Mouse (Mus musculus): ENCODE measurements around the gene Zfp750. TPM values are rescaled to one million over a fixed set of nuclear protein-coding genes. Genes with fewer than 3 reads are reported as not detected.

Zfp750 gene
- total and polyA plus RNA-seq, 2 experiments from 2014 or later = 0.10 to 1.5 TPM

DNA sequence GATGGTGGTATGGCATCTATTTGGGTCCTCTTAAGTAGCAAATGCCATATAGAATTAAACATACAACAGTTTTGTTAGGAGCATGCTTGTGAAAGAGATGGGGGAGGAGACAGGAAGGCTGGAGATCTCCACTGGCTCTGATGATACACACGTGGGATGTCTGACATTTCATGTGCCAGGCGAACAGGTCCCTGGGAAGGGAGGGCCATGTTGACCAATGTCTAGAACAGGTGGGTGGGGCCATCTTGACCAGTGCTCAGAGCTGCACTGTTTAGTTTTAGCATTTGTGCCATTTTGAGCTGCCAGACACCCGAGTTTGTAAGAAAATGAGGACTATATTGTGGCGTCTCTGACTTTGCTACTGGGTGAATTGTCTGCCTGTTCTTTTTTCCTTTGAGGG, 10.7 kb downstream of the Zfp750 start:
- no peak overlapping the region for H3K27ac ChIP-seq (ENCODE audit: low read depth)
- no peak overlapping the region for H3K4me3 ChIP-seq (ENCODE audit: low read depth, low read length)
- peaks cover 24% of the 10 kb centered on the region; the same call in 1 of the 2 replicates for H3K36me3 ChIP-seq (replicated peaks; ENCODE audit: control insufficient read depth, insufficient read depth, low read length)
- H3K9me3 ChIP-seq (replicated peaks; ENCODE audit: control insufficient read depth, low read length) = no peaks in the 10 kb centered on the region
- no peak for DNase-seq (ENCODE audit: low spot score)
- H3K4me2 ChIP-seq (ENCODE audit: low read depth, low read length) = no peak overlapping the region
- no peak overlapping the region for H3K9ac ChIP-seq (replicated peaks; ENCODE audit: low read depth, low read length)
- H3K27me3 ChIP-seq (ENCODE audit: control insufficient read depth, insufficient read depth, low read length) = no peaks in the 10 kb centered on the region
- no peaks in the 10 kb centered on the region for H3K4me1 ChIP-seq (ENCODE audit: control insufficient read depth, insufficient read depth)
- 72% methylated on average over 4 of the region's 4 CpGs for WGBS
- ATAC-seq (ENCODE audit: insufficient read depth, low read depth) = no peak
- TF ChIP-seq CTCF (IDR thresholded peaks at IDR 0.05; ENCODE audit: low read depth) (no peak), EP300 (IDR thresholded peaks at IDR 0.05; ENCODE audit: low read depth) (no peak)

DNA sequence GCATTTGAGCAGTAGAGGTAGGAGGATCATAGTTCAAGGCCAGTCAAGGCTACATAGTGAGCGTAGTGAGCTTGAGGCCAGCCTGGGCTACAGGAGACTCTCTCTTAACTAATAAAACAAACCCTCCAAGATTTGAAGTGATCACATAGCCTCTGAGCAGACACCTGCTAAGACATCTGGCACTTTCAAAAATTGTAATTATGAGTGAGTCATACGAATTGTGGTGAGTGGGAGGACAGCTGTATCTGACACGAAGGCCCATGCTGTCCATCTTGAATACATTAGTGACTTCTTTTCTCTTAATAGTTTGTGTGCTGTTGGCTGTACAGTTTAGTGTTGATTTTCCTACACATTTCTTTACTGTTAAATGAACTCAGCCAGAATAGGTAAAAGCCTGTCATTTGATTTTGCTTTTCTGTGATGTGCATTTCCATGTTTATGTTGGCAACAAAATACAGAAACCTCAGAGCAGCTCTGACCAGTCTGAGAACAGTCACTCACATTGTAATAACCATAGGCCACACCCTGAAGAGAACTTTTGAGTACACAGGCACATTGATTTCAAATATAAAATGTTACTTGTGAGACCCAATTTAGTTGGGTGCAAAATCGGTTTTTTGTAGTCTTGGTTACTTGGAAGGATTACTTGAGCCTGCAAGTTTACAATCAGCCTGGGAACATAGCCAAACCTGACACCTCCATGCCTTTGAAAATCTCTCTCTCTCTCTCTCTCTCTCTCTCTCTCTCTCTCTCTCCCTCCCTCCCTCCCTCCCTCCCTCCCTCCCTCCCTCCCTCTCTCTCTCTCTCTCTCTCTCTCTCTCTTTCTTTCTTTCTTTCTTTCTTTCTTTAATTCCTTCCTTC, 16.9 kb downstream of the Zfp750 start:
- Histone ChIP-seq H3K4me2 (ENCODE audit: low read depth, low read length) (no peak overlapping the region), H3K4me1 (ENCODE audit: control insufficient read depth, insufficient read depth) (no peaks in the 10 kb centered on the region), H3K36me3 (replicated peaks; ENCODE audit: control insufficient read depth, insufficient read depth, low read length) (peaks cover 26% of the 10 kb centered on the region), H3K9ac (replicated peaks; ENCODE audit: low read depth, low read length) (no peak overlapping the region), H3K27ac (ENCODE audit: low read depth) (no peak overlapping the region), H3K4me3 (ENCODE audit: low read depth, low read length) (no peak overlapping the region), H3K9me3 (replicated peaks; ENCODE audit: control insufficient read depth, low read length) (no peaks in the 10 kb centered on the region), H3K27me3 (ENCODE audit: control insufficient read depth, insufficient read depth, low read length) (no peaks in the 10 kb centered on the region)
- 65% methylated on average over 4 of the region's 4 CpGs for WGBS
- ATAC-seq (ENCODE audit: insufficient read depth, low read depth) (no peak), DNase-seq (ENCODE audit: low spot score) (no peak)
- no peak for TF ChIP-seq CTCF (IDR thresholded peaks at IDR 0.05; ENCODE audit: low read depth)
- no peak for TF ChIP-seq EP300 (IDR thresholded peaks at IDR 0.05; ENCODE audit: low read depth)

DNA sequence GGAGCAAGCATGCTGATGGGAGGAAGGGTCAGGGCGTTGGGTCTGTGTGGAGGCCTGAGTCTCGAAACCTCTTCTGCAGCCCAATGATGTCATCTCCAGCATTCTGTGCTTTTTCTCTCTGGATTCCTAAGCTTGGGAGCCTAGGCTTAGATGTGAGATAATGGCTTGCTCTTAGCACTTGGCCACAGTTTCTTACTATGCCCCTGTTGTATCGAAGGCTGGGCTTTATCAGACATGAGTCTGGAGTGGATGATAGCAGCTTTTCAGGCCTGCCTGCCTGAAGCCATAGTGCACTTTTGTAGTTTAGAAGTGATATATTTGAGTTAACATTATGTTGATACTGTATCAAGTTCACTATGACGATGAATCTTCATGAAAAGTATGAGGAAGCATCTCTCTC, 17.6 kb downstream of the Zfp750 start:
- Histone ChIP-seq H3K27me3 (ENCODE audit: control insufficient read depth, insufficient read depth, low read length) (no peaks in the 10 kb centered on the region), H3K4me3 (ENCODE audit: low read depth, low read length) (no peak overlapping the region), H3K9me3 (replicated peaks; ENCODE audit: control insufficient read depth, low read length) (no peaks in the 10 kb centered on the region), H3K36me3 (replicated peaks; ENCODE audit: control insufficient read depth, insufficient read depth, low read length) (peaks cover 26% of the 10 kb centered on the region), H3K4me2 (ENCODE audit: low read depth, low read length) (no peak overlapping the region), H3K27ac (ENCODE audit: low read depth) (no peak overlapping the region), H3K4me1 (ENCODE audit: control insufficient read depth, insufficient read depth) (no peaks in the 10 kb centered on the region), H3K9ac (replicated peaks; ENCODE audit: low read depth, low read length) (no peak overlapping the region)
- TF ChIP-seq CTCF (IDR thresholded peaks at IDR 0.05; ENCODE audit: low read depth) = no peak
- TF ChIP-seq EP300 (IDR thresholded peaks at IDR 0.05; ENCODE audit: low read depth) = no peak
- no peak for ATAC-seq (ENCODE audit: insufficient read depth, low read depth)
- WGBS = 60% methylated on average over 4 of the region's 4 CpGs
- DNase-seq (ENCODE audit: low spot score) = no peak

DNA sequence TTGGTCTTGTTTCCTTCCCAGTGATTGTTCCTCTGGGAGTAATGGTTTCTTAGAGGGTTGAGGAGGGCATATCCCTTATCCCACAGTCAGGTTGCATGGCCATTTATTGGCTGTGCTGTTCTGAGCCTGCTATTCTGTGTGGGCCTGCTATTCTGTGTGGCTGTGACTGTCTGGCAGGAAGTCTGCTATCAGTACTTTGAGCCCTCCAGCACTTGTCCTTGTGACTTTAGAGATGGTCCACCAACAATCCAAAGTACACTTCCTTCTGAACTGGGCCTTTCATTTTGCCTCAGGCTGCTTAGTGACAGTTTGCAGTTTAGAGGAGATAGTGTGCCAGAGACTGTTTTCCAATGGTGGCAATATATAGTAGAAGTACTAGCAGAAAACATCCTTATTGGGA, 18.5 kb downstream of the Zfp750 start:
- ATAC-seq (ENCODE audit: insufficient read depth, low read depth) (no peak), DNase-seq (ENCODE audit: low spot score) (no peak)
- H3K4me3 ChIP-seq (ENCODE audit: low read depth, low read length) = no peak overlapping the region
- no peak overlapping the region for H3K4me2 ChIP-seq (ENCODE audit: low read depth, low read length)
- no peak overlapping the region for H3K27ac ChIP-seq (ENCODE audit: low read depth)
- no peaks in the 10 kb centered on the region for H3K9me3 ChIP-seq (replicated peaks; ENCODE audit: control insufficient read depth, low read length)
- no peak for TF ChIP-seq CTCF (IDR thresholded peaks at IDR 0.05; ENCODE audit: low read depth)
- TF ChIP-seq EP300 (IDR thresholded peaks at IDR 0.05; ENCODE audit: low read depth) = no peak
- no peaks in the 10 kb centered on the region for H3K27me3 ChIP-seq (ENCODE audit: control insufficient read depth, insufficient read depth, low read length)
- H3K9ac ChIP-seq (replicated peaks; ENCODE audit: low read depth, low read length) = no peak overlapping the region
- peaks cover 25% of the 10 kb centered on the region for H3K36me3 ChIP-seq (replicated peaks; ENCODE audit: control insufficient read depth, insufficient read depth, low read length)
- H3K4me1 ChIP-seq (ENCODE audit: control insufficient read depth, insufficient read depth) = no peaks in the 10 kb centered on the region

DNA sequence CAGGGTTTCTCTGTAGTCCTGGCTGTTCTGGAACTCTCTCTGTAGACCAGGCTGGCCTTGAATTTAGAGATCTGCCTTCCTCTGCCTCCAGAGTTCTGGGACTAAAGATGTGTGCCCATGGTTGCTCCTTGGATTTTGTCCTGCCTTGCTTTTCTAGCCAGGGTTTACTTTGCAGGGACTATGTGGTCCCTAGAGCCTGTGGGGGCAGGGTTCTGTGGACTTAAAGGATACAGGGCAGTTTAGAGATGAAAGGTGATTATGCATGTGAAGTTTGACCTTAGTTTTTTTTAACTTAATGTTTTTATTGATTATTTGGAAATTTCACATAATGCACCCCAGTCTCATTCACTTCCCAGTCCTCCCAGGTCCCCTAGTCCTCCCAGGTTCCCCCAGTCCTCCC, 28.5 kb downstream of the Zfp750 start:
- no peak for TF ChIP-seq CTCF (IDR thresholded peaks at IDR 0.05; ENCODE audit: low read depth)
- no peak for TF ChIP-seq EP300 (IDR thresholded peaks at IDR 0.05; ENCODE audit: low read depth)
- Histone ChIP-seq H3K36me3 (replicated peaks; ENCODE audit: control insufficient read depth, insufficient read depth, low read length) (0 out of 2 replicates have a peak, but pooled peaks cover 17% of the 10 kb centered on the region), H3K4me3 (ENCODE audit: low read depth, low read length) (no peak overlapping the region), H3K9ac (replicated peaks; ENCODE audit: low read depth, low read length) (no peak overlapping the region), H3K9me3 (replicated peaks; ENCODE audit: control insufficient read depth, low read length) (no peaks in the 10 kb centered on the region), H3K27ac (ENCODE audit: low read depth) (no peak overlapping the region), H3K27me3 (ENCODE audit: control insufficient read depth, insufficient read depth, low read length) (no peaks in the 10 kb centered on the region), H3K4me1 (ENCODE audit: control insufficient read depth, insufficient read depth) (no peaks in the 10 kb centered on the region), H3K4me2 (ENCODE audit: low read depth, low read length) (no peak overlapping the region)
- no peak for ATAC-seq (ENCODE audit: insufficient read depth, low read depth)
- no peak for DNase-seq (ENCODE audit: low spot score)

DNA sequence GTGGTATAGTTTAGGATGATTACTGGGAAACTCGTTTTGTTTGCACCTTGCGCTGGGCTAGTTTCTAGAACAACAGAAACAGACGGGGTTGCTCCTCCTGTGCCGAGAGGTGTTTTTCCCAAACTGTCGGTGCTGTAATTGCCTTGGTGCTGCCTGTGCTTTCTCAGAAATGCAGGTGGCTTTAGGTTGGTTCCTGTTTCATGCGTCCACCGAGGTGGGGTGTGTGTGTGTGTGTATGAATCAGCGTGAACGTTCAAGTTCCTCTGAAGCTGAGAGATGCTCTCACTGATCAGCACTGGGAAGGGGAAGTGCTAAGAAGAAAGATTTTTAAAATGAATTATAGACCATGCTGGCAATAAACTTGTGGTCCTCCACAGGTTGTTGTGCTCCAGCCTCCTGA, 33.3 kb downstream of the Zfp750 start:
- TF ChIP-seq EP300 (IDR thresholded peaks at IDR 0.05; ENCODE audit: low read depth) (no peak), CTCF (IDR thresholded peaks at IDR 0.05; ENCODE audit: low read depth) (no peak)
- 84% methylated on average over 9 of the region's 9 CpGs for WGBS
- no peaks in the 10 kb centered on the region for H3K27me3 ChIP-seq (ENCODE audit: control insufficient read depth, insufficient read depth, low read length)
- H3K36me3 ChIP-seq (replicated peaks; ENCODE audit: control insufficient read depth, insufficient read depth, low read length) = 0 out of 2 replicates have a peak, but pooled peaks cover 3% of the 10 kb centered on the region
- H3K4me1 ChIP-seq (ENCODE audit: control insufficient read depth, insufficient read depth) = no peaks in the 10 kb centered on the region
- DNase-seq (ENCODE audit: low spot score) = no peak
- H3K4me3 ChIP-seq (ENCODE audit: low read depth, low read length) = no peak overlapping the region
- H3K4me2 ChIP-seq (ENCODE audit: low read depth, low read length) = no peak overlapping the region
- no peaks in the 10 kb centered on the region for H3K9me3 ChIP-seq (replicated peaks; ENCODE audit: control insufficient read depth, low read length)
- no peak for ATAC-seq (ENCODE audit: insufficient read depth, low read depth)
- no peak overlapping the region for H3K27ac ChIP-seq (ENCODE audit: low read depth)
- no peak overlapping the region for H3K9ac ChIP-seq (replicated peaks; ENCODE audit: low read depth, low read length)
